Mouse (Mus musculus): ENCODE measurements around the gene Fam131a. TPM values are rescaled to one million over a fixed set of nuclear protein-coding genes. Genes with fewer than 3 reads are reported as not detected.

Gene Fam131a
- polyA plus RNA-seq, 2 experiments from 2014 or later: 0.34 to 0.59 TPM

DNA sequence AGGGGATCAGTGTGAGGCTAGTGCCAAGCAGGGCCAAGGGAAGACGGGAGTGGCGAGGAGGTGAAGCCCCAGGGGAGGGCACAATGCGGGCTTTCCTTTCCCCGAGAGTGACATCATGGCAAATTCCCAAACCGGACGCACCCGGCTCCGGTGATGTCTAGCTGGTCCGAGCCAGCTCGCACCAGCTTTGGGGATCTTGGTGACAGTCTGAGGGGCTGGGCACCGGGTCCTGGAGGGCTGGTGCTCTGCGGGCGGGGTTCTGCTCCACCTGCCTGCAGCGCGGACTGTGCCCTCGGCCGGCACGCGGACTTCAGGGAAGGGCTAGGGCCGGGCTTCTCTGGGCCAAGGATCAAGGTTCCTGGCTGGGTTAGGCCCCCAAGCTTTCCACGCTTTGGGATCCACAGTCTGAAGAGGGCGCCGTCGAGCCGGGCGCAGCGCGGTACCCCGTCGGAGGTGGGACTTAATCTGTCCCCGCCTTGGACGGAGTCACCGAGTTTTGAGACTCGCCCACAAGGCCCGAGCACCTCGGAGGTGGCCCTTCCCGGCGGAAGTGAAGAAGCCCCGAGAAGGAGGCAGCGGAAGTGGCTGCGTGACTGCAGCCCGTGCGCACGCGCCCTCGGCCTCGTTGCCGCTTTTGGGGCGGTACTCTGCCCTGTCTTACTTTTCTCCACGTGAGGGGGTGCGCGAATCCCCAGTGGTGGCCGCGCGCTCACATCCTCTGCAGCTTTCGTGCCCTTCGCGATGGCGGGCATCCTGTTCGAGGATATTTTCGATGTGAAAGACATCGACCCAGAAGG, 24.3 kb downstream of the Fam131a start, which contains the start of the genes Polr2h and Clcn2:
Gene Polr2h, plus strand, starts transcription at position 485 of the 797 bp plus-strand sequence.
Gene Clcn2, minus strand, starts transcription at position 566 of the 797 bp plus-strand sequence.
- peak; percentile 85 for ATAC-seq

DNA sequence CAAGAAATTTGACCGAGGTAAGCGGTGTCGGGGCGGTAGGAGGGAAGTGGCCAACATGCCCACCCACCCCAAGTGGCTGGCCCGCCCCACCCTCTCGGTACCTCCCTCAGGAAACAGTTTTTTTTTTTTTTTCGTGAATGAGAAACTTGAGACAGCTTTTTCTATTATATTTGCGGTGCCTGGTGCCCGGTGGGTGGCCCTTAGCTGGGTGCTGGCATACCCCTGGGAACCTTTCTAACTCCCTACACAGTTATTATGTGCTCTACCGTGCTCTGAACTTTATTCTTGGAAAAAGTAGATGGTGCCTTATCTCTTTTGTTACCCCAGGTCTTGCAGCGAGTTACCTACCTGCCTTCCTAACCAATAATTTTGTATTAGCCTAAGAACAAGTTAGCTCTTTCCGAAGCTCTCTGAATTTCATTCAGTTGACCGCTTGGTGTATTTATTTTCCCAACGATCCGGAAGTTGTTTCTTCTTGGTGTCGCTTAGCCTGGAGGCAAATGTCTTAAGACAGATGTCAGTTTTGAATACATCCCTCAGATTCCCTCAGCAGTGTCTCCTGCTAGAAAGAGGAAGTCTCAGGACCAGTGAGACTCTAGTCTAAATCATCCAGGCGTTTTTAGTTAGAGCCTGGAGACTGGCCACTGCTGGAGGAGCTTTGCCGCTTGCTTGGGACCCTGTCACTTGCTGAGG, 25.1 kb downstream of the Fam131a start:
- no peak for ATAC-seq

- no peak for ATAC-seq
Measured at GRCm38 (mm10) chr16:20721808-20722207, 28.8 kb downstream of the Fam131a start.

DNA sequence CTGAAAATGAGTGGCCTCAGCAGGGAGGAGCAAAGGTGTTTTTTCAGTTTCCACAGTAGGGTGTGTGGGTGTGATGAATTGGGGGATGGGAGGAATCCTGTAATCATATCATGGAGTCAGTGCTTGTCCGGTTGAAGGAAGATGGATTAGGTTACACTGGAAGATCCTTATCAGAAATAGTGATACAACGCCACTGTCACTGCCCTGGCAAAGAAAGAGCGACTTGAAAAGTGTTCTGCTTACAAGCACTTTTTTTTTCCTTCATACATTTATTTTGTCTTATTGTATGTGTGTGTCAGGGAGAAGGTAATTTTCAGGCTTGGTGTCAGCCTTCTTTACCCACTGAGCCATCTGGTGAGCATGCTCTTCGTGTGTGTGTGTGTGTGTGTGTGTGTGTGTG, 29.7 kb downstream of the Fam131a start:
- no peak for ATAC-seq

GRCm38 (mm10) chr16:20723247-20723646, 30.2 kb downstream of the Fam131a start:
- ATAC-seq: no peak

DNA sequence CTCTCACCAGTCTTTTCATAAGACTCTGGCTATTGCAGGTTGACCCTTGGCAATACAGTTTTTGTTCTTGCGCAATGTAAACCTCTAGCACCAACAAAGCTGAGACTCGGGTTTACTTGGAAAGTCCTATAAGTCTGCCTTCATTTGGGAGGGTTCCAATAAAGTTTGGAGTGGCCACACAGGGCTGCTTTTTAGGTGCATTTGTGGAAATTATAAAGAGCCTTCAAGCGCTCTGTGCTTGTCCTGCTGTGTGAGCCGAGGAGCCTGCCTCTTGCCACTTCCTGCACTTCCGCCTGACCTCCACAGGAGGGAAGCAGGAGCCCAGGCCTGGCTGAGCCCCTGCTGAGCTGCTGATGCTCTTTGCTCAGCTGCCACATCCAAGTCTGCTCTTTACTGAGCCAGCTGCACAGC, 31.3 kb downstream of the Fam131a start:
- ATAC-seq: no peak

GRCm38 (mm10) chr16:20725321-20725720, 32.3 kb downstream of the Fam131a start:
- ATAC-seq: no peak

- ATAC-seq: no peak
Measured at GRCm38 (mm10) chr16:20725750-20726149, 32.7 kb downstream of the Fam131a start.

GRCm38 (mm10) chr16:20726384-20726783, 33.3 kb downstream of the Fam131a start:
- ATAC-seq: no peak

- ATAC-seq: no peak
Measured at GRCm38 (mm10) chr16:20730293-20730711, 37.3 kb downstream of the Fam131a start.

- ATAC-seq: no peak
Measured at GRCm38 (mm10) chr16:20731688-20732087, 38.6 kb downstream of the Fam131a start.

- ATAC-seq: no peak
Measured at GRCm38 (mm10) chr16:20732251-20732924, 39.3 kb downstream of the Fam131a start.

- no peak for ATAC-seq
Measured at GRCm38 (mm10) chr16:20732925-20733730, 40.1 kb downstream of the Fam131a start, which contains the start of gene Chrd. Gene Chrd, plus strand, starts transcription at chr16:20733127.

GRCm38 (mm10) chr16:20733731-20734730, 41.0 kb downstream of the Fam131a start, which contains the start of gene Thpo:
Gene Thpo, minus strand, starts transcription at chr16:20734511.
- no peak for ATAC-seq

- ATAC-seq: no peak
Measured at GRCm38 (mm10) chr16:20735651-20736050, 42.6 kb downstream of the Fam131a start.

DNA sequence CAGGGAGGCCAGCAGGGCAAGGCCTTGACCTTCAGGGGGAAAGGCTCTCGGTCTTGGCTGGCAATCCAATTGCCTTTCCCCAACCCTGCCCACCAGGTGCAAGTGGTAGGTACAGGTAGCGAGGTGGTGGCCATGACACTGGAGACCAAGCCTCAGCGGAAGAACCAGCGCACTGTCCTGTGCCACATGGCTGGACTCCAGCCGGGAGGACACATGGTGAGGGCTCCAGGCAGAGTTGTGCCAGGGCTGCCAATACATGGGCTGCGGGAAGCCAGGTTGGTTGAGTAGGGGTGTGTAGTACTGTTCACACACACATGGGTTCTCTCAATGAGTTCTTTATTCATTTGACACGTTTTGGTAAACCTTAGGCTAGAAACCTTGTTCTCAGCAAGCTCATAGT, 43.1 kb downstream of the Fam131a start:
- no peak for ATAC-seq

GRCm38 (mm10) chr16:20736823-20737222, 43.8 kb downstream of the Fam131a start:
- no peak for ATAC-seq

DNA sequence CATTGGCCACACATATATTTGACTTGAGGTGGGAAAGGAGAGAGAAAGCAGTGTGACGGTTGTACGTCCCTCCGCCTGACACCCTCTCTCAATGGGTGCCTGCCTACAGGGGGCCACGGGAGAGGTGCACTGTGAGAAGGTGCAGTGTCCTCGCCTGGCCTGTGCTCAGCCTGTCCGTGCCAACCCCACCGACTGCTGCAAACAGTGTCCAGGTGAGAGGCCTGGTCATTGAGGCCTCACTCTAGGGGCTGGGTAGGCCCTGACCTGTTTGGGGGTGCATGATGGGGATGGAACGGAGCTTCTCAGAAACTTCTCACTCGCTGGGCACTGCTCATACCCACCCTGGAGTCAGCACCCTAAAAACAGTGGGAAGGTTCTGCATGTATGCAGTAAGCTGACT, 46.8 kb downstream of the Fam131a start:
- no peak for ATAC-seq

DNA sequence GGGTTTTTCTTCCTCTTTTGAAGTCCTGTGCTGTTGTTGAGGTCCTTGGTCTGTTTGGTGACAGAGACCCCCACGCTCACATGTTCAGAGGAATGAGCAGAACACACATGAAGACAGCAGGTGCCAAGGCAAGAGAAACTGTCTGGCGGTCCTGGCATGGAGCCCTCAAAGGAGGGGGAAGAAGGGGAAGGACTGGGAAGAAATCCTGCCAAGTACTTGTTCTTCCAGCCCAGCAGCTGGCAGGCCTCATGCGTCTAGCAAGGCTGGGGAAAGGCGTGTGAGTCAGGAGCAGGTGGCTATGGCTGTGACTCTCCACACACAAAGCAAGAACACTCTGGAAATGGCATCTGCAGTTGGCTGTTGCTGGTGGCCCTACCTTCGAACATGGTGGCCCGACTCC, 53.6 kb downstream of the Fam131a start:
- ATAC-seq: no peak

DNA sequence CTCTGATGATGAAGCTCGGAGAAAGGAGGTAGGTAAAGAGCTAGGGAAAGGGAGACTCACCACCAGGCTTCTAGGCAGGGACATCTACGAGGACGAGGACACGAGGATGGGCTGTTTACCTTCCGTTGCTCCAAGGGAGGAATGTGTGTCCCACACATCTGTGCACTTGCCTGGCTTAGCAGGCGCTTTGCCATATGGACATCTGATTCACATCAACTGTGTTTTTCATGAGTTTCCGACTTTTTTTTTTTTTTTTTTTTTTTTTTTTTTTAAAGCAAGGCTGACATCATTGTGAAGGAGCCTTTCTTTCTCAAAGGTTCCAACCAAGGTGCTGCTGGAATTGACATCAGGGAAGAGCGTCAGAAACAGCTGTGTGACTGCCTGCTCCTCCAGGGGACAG, 57.5 kb downstream of the Fam131a start:
- no peak for ATAC-seq
